Mouse (Mus musculus): ENCODE results near the gene Kctd10. TPM values are rescaled to one million over a fixed set of nuclear protein-coding genes. Genes with fewer than 3 reads are reported as not detected.

The Kctd10 gene
- total RNA-seq (2023) = 110 TPM

GRCm38 (mm10) chr5:114380209-114381012, at the start of gene Kctd10, which contains the start of gene Ube3b:
Kctd10 (minus strand) TSS chr5:114380508.
Ube3b (plus strand) TSS chr5:114380607.

Other genes starting within 250 kb of the Kctd10 start
- gene Acacb, start 234.0 kb downstream of the Kctd10 start, total RNA-seq (2023) = 13.8 TPM
- gene Foxn4, start 106.7 kb downstream of the Kctd10 start, total RNA-seq (2023) = not detected
- gene Myo1h, start 91.3 kb downstream of the Kctd10 start, total RNA-seq (2023) = 14.2 TPM
- gene Ube3b, start 99 bp upstream of the Kctd10 start, total RNA-seq (2023) = 62.7 TPM
- gene Mmab, start 63.6 kb upstream of the Kctd10 start, total RNA-seq (2023) = 8.6 TPM
- 21.2 TPM for gene Mvk, start 63.8 kb upstream of the Kctd10 start, total RNA-seq (2023)
- gene Fam222a, start 187.5 kb upstream of the Kctd10 start, total RNA-seq (2023) = 10.4 TPM